Mouse (Mus musculus) left cerebral cortex, adult 18-20 months (tissue): Measurements from ENCODE around the gene Bcl2a1d. TPM values are rescaled to one million over a fixed set of nuclear protein-coding genes. Genes with fewer than 3 reads are reported as not detected.
"Not testable (repeated sequence)": the region's sequence is repeated elsewhere in the genome, so short reads cannot be mapped to it uniquely, and the experiment has no call there.

Source experiments
- DNase-seq, 2 experiments: peaks; one replicate each; pipeline ENCODE4 v3.0.0; 2021 to 2022; ENCODE audit warnings: low spot score in 2 of 2, mixed read lengths in 1 of 2
- total RNA-seq, 2 experiments: library from RNA; stranded (reverse); gene quantifications; 2 replicates each; pipeline ENCODE4 v1.2.3; 2021

Bcl2a1d gene
- total RNA-seq, 2 experiments from 2014 or later = 0.56 TPM; not detected in 1

GRCm38 (mm10) chr9:88705157-88705556 lies 26.6 kb downstream of the Bcl2a1d start:
- not testable (repeated sequence) for DNase-seq

DNA sequence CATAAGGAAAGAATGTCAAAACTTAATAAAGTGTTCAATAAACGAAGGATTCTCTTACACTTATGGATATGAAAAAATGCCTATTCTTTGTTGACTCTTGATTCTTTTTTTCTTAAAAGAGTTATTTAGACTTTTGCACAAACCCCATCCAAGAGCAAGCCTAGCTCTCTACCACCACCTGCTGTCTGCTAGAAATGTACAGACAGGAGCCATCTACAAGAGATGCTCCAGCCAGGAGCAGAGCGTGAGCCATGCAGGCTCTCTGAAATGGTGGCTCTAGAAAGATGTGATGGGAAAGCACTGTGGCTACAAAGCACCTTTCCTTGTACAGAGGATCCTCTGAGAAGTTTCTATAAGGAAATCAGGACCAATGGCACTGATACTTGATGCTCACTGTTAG lies 33.0 kb downstream of the Bcl2a1d start:
- not testable (repeated sequence) for DNase-seq

GRCm38 (mm10) chr9:88691307-88691706 lies 40.4 kb downstream of the Bcl2a1d start:
- DNase-seq = not testable (repeated sequence)

- not testable (repeated sequence) for DNase-seq
Observed at GRCm38 (mm10) chr9:88689451-88689850, 42.3 kb downstream of the Bcl2a1d start.

- not testable (repeated sequence) for DNase-seq
Observed at GRCm38 (mm10) chr9:88686719-88687118, 45.0 kb downstream of the Bcl2a1d start.

Other genes starting within 250 kb of the Bcl2a1d start
- 10 to 100 TPM; 64.8 TPM for gene Syncrip, start 249.3 kb downstream of the Bcl2a1d start, total RNA-seq
- gene Zfp949, start 183.9 kb downstream of the Bcl2a1d start, total RNA-seq = 10 to 100 TPM; 23.6 to 27.4 TPM
- 1 to 10 TPM; 1.0 to 1.7 TPM for gene Trim43a, start 151.0 kb downstream of the Bcl2a1d start, total RNA-seq
- gene Mthfsl, start 11.6 kb downstream of the Bcl2a1d start, total RNA-seq = 10 to 100 TPM; 26.6 to 29.4 TPM
- gene Trim43c, start 107.2 kb upstream of the Bcl2a1d start, total RNA-seq = under 1 TPM; 0.19 to 0.45 TPM
- under 1 TPM in 1 of 2 experiments, not detected in 1; 0.65 TPM for gene Bcl2a1a, start 225.0 kb upstream of the Bcl2a1d start, total RNA-seq